In genomic region chr4:142397858-142398257, GRCm38 (mm10) we compare ENCODE assay signal across 31 mouse cellular contexts.
DNase-seq lines count a peak whose midpoint lies in the region; ATAC-seq and TF ChIP-seq lines count a peak whose summit lies in the region.
"Had no signal": no experiment of that assay in that cellular context is flagged by ENCODE, and none has a peak within 500 bp of the region (broad histone marks: within the 10 kb centered on the region; RNA-seq: fewer than 3 reads in every experiment).

No protein-coding gene starts in this region.

- no peaks in the 10 kb centered on the region for H3K36me3 ChIP-seq in lung, embryonic 14.5 days (ENCODE audit: insufficient read depth)
- H3K36me3 ChIP-seq: embryonic facial prominence, embryonic 15.5 days; heart, embryonic 12.5 days; hindbrain, embryonic 15.5 days; lung, embryonic 15.5 days; neural tube, embryonic 15.5 days had no signal

- no peak overlapping the region for H3K4me2 ChIP-seq in lung, embryonic 14.5 days
- H3K4me2 ChIP-seq: embryonic facial prominence, embryonic 15.5 days; forebrain, embryonic 13.5 days; heart, embryonic 12.5 days; hindbrain, embryonic 15.5 days; lung, embryonic 15.5 days; midbrain, embryonic 13.5 days; neural tube, embryonic 15.5 days had no signal

- H3K27ac ChIP-seq in lung, embryonic 14.5 days (ENCODE audit: low read depth), result no peak overlapping the region
- H3K27ac ChIP-seq: embryonic facial prominence, embryonic 10.5 days; embryonic facial prominence, embryonic 15.5 days; forebrain, embryonic 13.5 days; hindbrain, embryonic 15.5 days; liver, embryonic 14.5 days; lung, embryonic 15.5 days; midbrain, embryonic 13.5 days; neural tube, embryonic 15.5 days had no signal

- no peak for TF ChIP-seq POLR2A in brain, embryonic 14.5 days (IDR thresholded peaks at IDR 0.05; ENCODE audit: borderline replicate concordance, extremely low read depth, insufficient read depth, insufficient read length, poor library complexity, severe bottlenecking)

- 0 out of 2 replicates have a peak, but pooled peaks have one; percentile 14 for TF ChIP-seq CTCF in lung, embryonic 14.5 days (IDR thresholded peaks at IDR 0.05; ENCODE audit: low read depth)
- TF ChIP-seq CTCF in brain, embryonic 14.5 days (IDR thresholded peaks at IDR 0.05; ENCODE audit: borderline replicate concordance, extremely low read depth, insufficient read depth, insufficient read length), result peak; percentile 20; the same call in 1 of the 2 replicates

- no peaks in the 10 kb centered on the region for H3K27me3 ChIP-seq in lung, embryonic 14.5 days (ENCODE audit: insufficient read depth, low read length)
- H3K27me3 ChIP-seq: embryonic facial prominence, embryonic 15.5 days; forebrain, embryonic 13.5 days; heart, embryonic 12.5 days; hindbrain, embryonic 15.5 days; lung, embryonic 15.5 days; megakaryocyte, embryonic 14.5 days; midbrain, embryonic 13.5 days; neural tube, embryonic 15.5 days; Patski had no signal

- H3K4me3 ChIP-seq in lung, embryonic 14.5 days (ENCODE audit: low read depth, low read length), result no peak overlapping the region
- H3K4me3 ChIP-seq: embryonic facial prominence, embryonic 10.5 days; embryonic facial prominence, embryonic 15.5 days; forebrain, embryonic 13.5 days; heart, embryonic 12.5 days; hindbrain, embryonic 15.5 days; lung, embryonic 15.5 days; midbrain, embryonic 13.5 days; neural tube, embryonic 15.5 days had no signal

- WGBS in lung, embryonic 14.5 days, result 63% methylated on average over 7 of the region's 7 CpGs

- H3K4me1 ChIP-seq in lung, embryonic 14.5 days (ENCODE audit: insufficient read depth), result no peaks in the 10 kb centered on the region
- H3K4me1 ChIP-seq: embryonic facial prominence, embryonic 15.5 days; forebrain, embryonic 13.5 days; heart, embryonic 12.5 days; hindbrain, embryonic 15.5 days; lung, embryonic 15.5 days; megakaryocyte, embryonic 14.5 days; midbrain, embryonic 13.5 days had no signal

- no peak for ATAC-seq in lung, embryonic 14.5 days (ENCODE audit: insufficient read depth)
- ATAC-seq: forebrain, embryonic 13.5 days; midbrain, embryonic 13.5 days; Patski had no signal

- peaks cover 3% of the 10 kb centered on the region; the same call in 1 of the 2 replicates for H3K9me3 ChIP-seq in lung, embryonic 14.5 days (ENCODE audit: low read depth, low read length)
- H3K9me3 ChIP-seq: embryonic facial prominence, embryonic 15.5 days; lung, embryonic 15.5 days; neural tube, embryonic 15.5 days had no signal

- DNase-seq in cerebellum, postnatal 14 days, result peak; percentile 31 to 37
- DNase-seq in cerebellum, adult 11 months, result no peak
- peak; percentile 4 for DNase-seq in kidney, adult 9 months
- DNase-seq in kidney, adult 18-20 months, result no peak
- no peak for DNase-seq in lung, embryonic 14.5 days
- DNase-seq in lung, adult 18-20 months, result no peak
- no peak for DNase-seq in brain, embryonic 14.5 days (ENCODE audit: low read depth)
- DNase-seq: adrenal gland, postnatal 10 days; cerebellum, adult 11-12 months; gastrocnemius, postnatal 36 days; heart, adult 18-20 months; kidney, adult 2 months; layer of hippocampus, postnatal 36 days; liver; lung, postnatal 36 days; retina, postnatal 1 day; right cerebral cortex, postnatal 25 days; spleen, adult 18-20 months; thymus, adult 18-20 months; thymus, postnatal 36 days had no signal

- no peak overlapping the region for H3K9ac ChIP-seq in lung, embryonic 14.5 days
- H3K9ac ChIP-seq: embryonic facial prominence, embryonic 15.5 days; forebrain, embryonic 13.5 days; heart, embryonic 12.5 days; hindbrain, embryonic 15.5 days; liver, embryonic 14.5 days; lung, embryonic 15.5 days; midbrain, embryonic 13.5 days; neural tube, embryonic 15.5 days had no signal

Comparison
In these comparisons a context has a peak if more than half of its experiments do, and no peak if none do; other contexts are left out.
1. DNase-seq: peak in cerebellum, postnatal 14 days (2 of 2) and kidney, adult 9 months (single experiment); none in cerebellum, adult 11 months (single experiment), kidney, adult 18-20 months (single experiment), lung, embryonic 14.5 days (single experiment), lung, adult 18-20 months (0 of 2) and brain, embryonic 14.5 days (single experiment).